Comparison of ENCODE assay signal across 10 mouse cellular contexts in the genomic region with DNA sequence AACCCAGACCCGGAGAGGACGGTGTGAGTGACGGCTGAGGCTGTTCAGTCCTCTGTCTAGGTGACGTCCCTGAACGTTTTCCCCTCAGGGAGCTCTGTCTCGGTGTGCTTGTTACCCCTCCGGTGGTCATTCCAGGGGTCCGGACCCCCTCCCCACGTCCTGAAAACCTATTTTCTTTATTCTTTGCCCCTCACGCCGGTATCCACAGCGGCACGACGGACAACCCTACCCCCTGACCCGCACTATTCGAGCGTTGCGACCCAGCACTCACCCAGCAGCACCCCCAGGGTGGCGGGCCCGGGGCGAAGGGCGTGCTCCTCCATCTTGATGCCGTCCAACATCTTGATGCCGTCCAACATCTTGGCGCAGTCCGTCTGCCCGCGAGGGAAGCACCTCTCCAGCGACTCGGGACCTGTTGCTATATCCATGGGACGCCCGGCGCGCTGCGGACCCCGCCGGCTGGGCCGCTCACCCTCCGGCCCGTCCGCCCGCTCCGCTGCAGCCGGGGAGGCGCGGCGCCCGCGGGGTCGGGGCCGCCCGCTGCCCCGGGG. TPM values are rescaled to one million over a fixed set of nuclear protein-coding genes. Genes with fewer than 3 reads are reported as not detected.
DNase-seq lines count a peak whose midpoint lies in the region; ATAC-seq lines count a peak whose summit lies in the region.
"Had no signal": no experiment of that assay in that cellular context is flagged by ENCODE, and none has a peak within 500 bp of the region (broad histone marks: within the 10 kb centered on the region; RNA-seq: fewer than 3 reads in every experiment).

Lmx1b (minus strand) TSS at position 341 of the 551 bp plus-strand sequence.

- H3K4me2 ChIP-seq in liver, embryonic 11.5 days: peak within 1 kb of the TSS; percentile 56
- H3K4me2 ChIP-seq in embryonic facial prominence, embryonic 13.5 days: peak within 1 kb of the TSS; percentile 77
- H3K4me2 ChIP-seq in hindbrain, embryonic 15.5 days: peak within 1 kb of the TSS; percentile 53
- peak within 1 kb of the TSS; percentile 50 for H3K4me2 ChIP-seq in midbrain, embryonic 14.5 days (ENCODE audit: low read length)

- intact Hi-C loops in left cerebral cortex, postnatal 25 days (cut with DNase I): loop anchor here (5.0 kb wide), 1 partner anchor 83 kb away; no protein-coding TSS in a partner anchor

- no peak for ATAC-seq in liver, embryonic 11.5 days (replicated peaks; ENCODE audit: low FRiP score)
- no peak for ATAC-seq in embryonic facial prominence, embryonic 13.5 days (ENCODE audit: insufficient number of reproducible peaks, insufficient read depth, low FRiP score, low TSS enrichment, low read depth)
- ATAC-seq in hindbrain, embryonic 15.5 days (ENCODE audit: low FRiP score, low read depth): no peak
- no peak for ATAC-seq in midbrain, embryonic 14.5 days (ENCODE audit: low FRiP score, low TSS enrichment)
- no peak for ATAC-seq in activated CD4-positive, CD25-positive, alpha-beta regulatory T cell, adult 4 months

- no peak within 1 kb of the TSS for H3K9ac ChIP-seq in liver, embryonic 11.5 days (ENCODE audit: low read depth, low read length)
- H3K9ac ChIP-seq in embryonic facial prominence, embryonic 13.5 days: peak within 1 kb of the TSS; percentile 58
- peak within 1 kb of the TSS; percentile 49 for H3K9ac ChIP-seq in hindbrain, embryonic 15.5 days
- peak within 1 kb of the TSS; percentile 44 for H3K9ac ChIP-seq in midbrain, embryonic 14.5 days (replicated peaks; ENCODE audit: low read length)

- H3K4me3 ChIP-seq in liver, embryonic 11.5 days (ENCODE audit: low read depth, low read length): peak within 1 kb of the TSS; percentile 49
- peak within 1 kb of the TSS; percentile 52 for H3K4me3 ChIP-seq in embryonic facial prominence, embryonic 13.5 days
- peak within 1 kb of the TSS; percentile 39 for H3K4me3 ChIP-seq in hindbrain, embryonic 15.5 days
- H3K4me3 ChIP-seq in midbrain, embryonic 14.5 days (replicated peaks; ENCODE audit: low read depth, low read length): peak within 1 kb of the TSS; percentile 30

- 4% methylated on average over 53 of the region's 53 CpGs for WGBS in liver, embryonic 11.5 days
- under 1% methylated on average over 44 of the region's 53 CpGs for WGBS in embryonic facial prominence, embryonic 13.5 days
- WGBS in hindbrain, embryonic 15.5 days: 1% methylated on average over 39 of the region's 53 CpGs
- WGBS in midbrain, embryonic 14.5 days: under 1% methylated on average over 53 of the region's 53 CpGs

- H3K27me3 ChIP-seq in liver, embryonic 11.5 days (replicated peaks; ENCODE audit: control insufficient read depth, insufficient read depth, low read length): peaks cover 100% of the 10 kb centered on the region
- peaks cover 96% of the 10 kb centered on the region for H3K27me3 ChIP-seq in embryonic facial prominence, embryonic 13.5 days
- peaks cover 78% of the 10 kb centered on the region for H3K27me3 ChIP-seq in hindbrain, embryonic 15.5 days
- H3K27me3 ChIP-seq in midbrain, embryonic 14.5 days (ENCODE audit: control insufficient read depth, insufficient read depth, low read length): peaks cover 90% of the 10 kb centered on the region
- H3K27me3 ChIP-seq: Patski had no signal

- no peaks in the 10 kb centered on the region for H3K36me3 ChIP-seq in liver, embryonic 11.5 days (ENCODE audit: control insufficient read depth, insufficient read depth, low read length)
- H3K36me3 ChIP-seq in embryonic facial prominence, embryonic 13.5 days: no peaks in the 10 kb centered on the region
- H3K36me3 ChIP-seq in hindbrain, embryonic 15.5 days: no peaks in the 10 kb centered on the region
- no peaks in the 10 kb centered on the region for H3K36me3 ChIP-seq in midbrain, embryonic 14.5 days (ENCODE audit: control insufficient read depth, insufficient read depth, low read length)

- H3K9me3 ChIP-seq in liver, embryonic 11.5 days (ENCODE audit: control insufficient read depth, low read length): no peaks in the 10 kb centered on the region
- H3K9me3 ChIP-seq in embryonic facial prominence, embryonic 13.5 days: no peaks in the 10 kb centered on the region
- no peaks in the 10 kb centered on the region for H3K9me3 ChIP-seq in hindbrain, embryonic 15.5 days
- H3K9me3 ChIP-seq in midbrain, embryonic 14.5 days (ENCODE audit: control insufficient read depth, low read length): no peaks in the 10 kb centered on the region

- H3K4me1 ChIP-seq in liver, embryonic 11.5 days (replicated peaks; ENCODE audit: control insufficient read depth, insufficient read depth, low read length): 0 out of 2 replicates have a peak, but pooled peaks cover 3% of the 10 kb centered on the region
- H3K4me1 ChIP-seq in embryonic facial prominence, embryonic 13.5 days: peaks cover 44% of the 10 kb centered on the region
- peaks cover 17% of the 10 kb centered on the region for H3K4me1 ChIP-seq in hindbrain, embryonic 15.5 days (replicated peaks)
- no peaks in the 10 kb centered on the region for H3K4me1 ChIP-seq in midbrain, embryonic 14.5 days (ENCODE audit: control insufficient read depth, insufficient read depth, low read length)

- no peak within 1 kb of the TSS for H3K27ac ChIP-seq in liver, embryonic 11.5 days (ENCODE audit: low read depth, low read length)
- no peak within 1 kb of the TSS for H3K27ac ChIP-seq in embryonic facial prominence, embryonic 13.5 days
- peak within 1 kb of the TSS; percentile 77 for H3K27ac ChIP-seq in hindbrain, embryonic 15.5 days (replicated peaks)
- H3K27ac ChIP-seq in midbrain, embryonic 14.5 days (replicated peaks; ENCODE audit: low read depth, low read length): peak within 1 kb of the TSS; percentile 57

- no peak for DNase-seq in liver, embryonic 11.5 days (ENCODE audit: low spot score)
- DNase-seq in liver: no peak
- no peak for DNase-seq in midbrain, embryonic 14.5 days
- no peak for DNase-seq in urinary bladder, postnatal 10 days (ENCODE audit: low spot score)
- DNase-seq in left cerebral cortex, postnatal 25 days (ENCODE audit: low spot score in 2 of 2): no peak

RNA-seq across cellular contexts. Expression of gene Lmx1b, which starts in this region (rescaled TPM):
- 0.14 TPM in 1 of 2 replicates, not detected in the other for polyA plus RNA-seq in liver, embryonic 11.5 days (2014; fragmentation: Nextera tagmentation; extraction: Ambion mirVana)
- 0.55 TPM in 2 replicates for polyA plus RNA-seq in embryonic facial prominence, embryonic 13.5 days (2015; fragmentation: Nextera tagmentation; extraction: Ambion mirVana)
- 4.9 and 6.2 TPM in 2 replicates for polyA plus RNA-seq in hindbrain, embryonic 15.5 days (2015; fragmentation: Nextera tagmentation; extraction: Ambion mirVana)
- polyA plus RNA-seq in midbrain, embryonic 14.5 days (2014; fragmentation: Nextera tagmentation; extraction: Ambion mirVana): 1.7 and 2.3 TPM in 2 replicates
- under 1 TPM; 0.18 to 0.32 TPM for total RNA-seq in left cerebral cortex, postnatal 25 days (2021)
- not detected for polyA plus RNA-seq in activated CD4-positive, CD25-positive, alpha-beta regulatory T cell, adult 4 months (2017; shearing (Covaris generic))
- total RNA-seq: common myeloid progenitor, adult 5-6 weeks had no signal

Comparison
In these comparisons a context has a peak if more than half of its experiments do, and no peak if none do; other contexts are left out.
1. H3K27ac ChIP-seq: peak in hindbrain, embryonic 15.5 days (single experiment) and midbrain, embryonic 14.5 days (single experiment); none in liver, embryonic 11.5 days (single experiment) and embryonic facial prominence, embryonic 13.5 days (single experiment).
2. Peak in every context shown above with its lines, with median percentiles within 50 percentile points of each other: H3K4me2 ChIP-seq and H3K4me3 ChIP-seq.